Mouse (Mus musculus) spleen, adult 2 months (tissue): ENCODE measurements around the gene Pqlc2.

Experiments
- CTCF ChIP-seq: fragments of 200-500 bp; IDR thresholded peaks from 2 replicates; pipeline ENCODE4 v1.5.1; 2011; ENCODE audit warnings: mild to moderate bottlenecking, inconsistent platforms; ENCODE audit not compliant: insufficient read depth, insufficient read length, insufficient replicate concordance; ENCODE audit errors: extremely low read depth
- POLR2A ChIP-seq: fragments of 200-500 bp; IDR thresholded peaks from 2 replicates; pipeline ENCODE4 v1.6.1; 2011; ENCODE audit warnings: low read depth, low read length, inconsistent platforms

GRCm38 (mm10) chr4:139265783-139266499, 44.6 kb downstream of the Pqlc2 start:
- TF ChIP-seq POLR2A (no peak), CTCF (no peak)
